Mouse (Mus musculus): Measurements from ENCODE around the gene Zic3. TPM values are rescaled to one million over a fixed set of nuclear protein-coding genes. Genes with fewer than 3 reads are reported as not detected.

Zic3 gene
- total RNA-seq, 1 experiment: 41.0 TPM

DNA sequence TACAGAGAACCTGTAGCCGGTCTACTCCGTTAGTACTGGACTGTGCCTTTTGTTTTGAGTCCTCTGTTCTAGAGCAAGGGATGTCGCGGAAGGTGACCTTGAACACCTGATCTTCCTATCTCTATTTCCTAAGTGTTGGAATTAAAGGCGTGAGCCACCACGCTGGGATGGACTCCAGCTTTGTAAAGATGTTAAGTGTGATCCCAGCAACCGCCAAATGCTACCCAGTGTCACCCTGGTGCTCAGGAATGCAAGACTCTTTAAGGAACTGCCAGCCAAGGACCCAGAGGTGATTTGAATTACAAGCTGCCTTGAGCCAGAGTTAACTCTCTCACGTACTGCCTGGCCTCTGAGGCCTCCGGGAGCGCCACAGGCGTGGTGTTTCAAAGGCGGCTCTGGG, 8.4 kb upstream of the Zic3 start:
- no peak for DNase-seq (ENCODE audit: low read depth, low spot score)

DNA sequence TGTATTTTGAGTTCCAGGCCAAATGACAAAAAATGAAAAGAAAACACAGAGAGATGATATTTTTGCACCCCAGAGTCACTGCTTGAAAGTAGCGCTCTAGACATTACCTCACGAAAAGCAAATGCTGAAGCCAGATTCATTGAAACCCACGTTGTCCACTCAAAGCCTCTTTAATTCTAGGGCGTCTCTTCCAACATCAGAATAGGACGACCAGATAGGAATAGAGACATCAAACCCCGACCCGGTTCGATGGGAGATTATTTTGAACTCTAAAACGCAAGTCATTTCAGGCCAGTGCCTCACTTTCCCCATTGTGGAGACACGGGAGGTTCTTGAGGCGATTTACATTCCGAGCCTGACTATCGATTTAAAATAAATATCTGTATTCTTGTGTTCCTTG, 7.7 kb upstream of the Zic3 start:
- DNase-seq (ENCODE audit: low read depth, low spot score): no peak
- H3K4me3 ChIP-seq (ENCODE audit: insufficient read depth in 1 of 2, low read depth in 1 of 2, low read length in 2 of 2, poor library complexity in 1 of 2, severe bottlenecking in 1 of 2): peak overlapping the region in 1 of 2 experiments; percentile 49; a peak in 2 of 4 replicates
- no peak for TF ChIP-seq CHD2 (IDR thresholded peaks at IDR 0.05; ENCODE audit: low read depth, low read length)
- no peak for TF ChIP-seq ZC3H11A (IDR thresholded peaks at IDR 0.05; ENCODE audit: borderline replicate concordance, low read depth, low read length)
- TF ChIP-seq ZNF384 (IDR thresholded peaks at IDR 0.05; ENCODE audit: low read depth, low read length): no peak
- no peak for TF ChIP-seq MAFK (IDR thresholded peaks at IDR 0.05; ENCODE audit: insufficient read depth, low read depth, low read length)
- TF ChIP-seq HCFC1 (IDR thresholded peaks at IDR 0.05; ENCODE audit: borderline replicate concordance, insufficient read depth, low read length): no peak
- H3K36me3 ChIP-seq (ENCODE audit: control insufficient read depth, insufficient read depth, low read length, poor library complexity, severe bottlenecking): no peaks in the 10 kb centered on the region
- peak overlapping the region; percentile 17; the same call in 1 of the 2 replicates for H3K9ac ChIP-seq (ENCODE audit: insufficient read depth, low read depth, low read length, poor library complexity, severe bottlenecking)
- H3K27ac ChIP-seq (ENCODE audit: insufficient read depth, low read depth, low read length, poor library complexity, severe bottlenecking): no peak overlapping the region
- peaks cover 5 to 10% of the 10 kb centered on the region in 2 experiments; a peak in 2 of 4 replicates for H3K4me1 ChIP-seq (ENCODE audit: control insufficient read depth in 2 of 2, insufficient read depth in 2 of 2, low read length in 2 of 2, poor library complexity in 1 of 2)
- no peaks in the 10 kb centered on the region for H3K9me3 ChIP-seq (ENCODE audit: control insufficient read depth, insufficient read depth, low read depth, low read length)
- in situ Hi-C loops (cut with MboI; ENCODE audit: low sequenced_read_pairs in 2 of 2, unreplicated experiment in 2 of 2): loop anchor here in 1 of 2 experiments (25.0 kb wide), 2 partner anchors 123 to 473 kb away; no protein-coding TSS in a partner anchor

More for the DNA sequence above, 8.4 kb upstream of the Zic3 start:
- Histone ChIP-seq H3K27ac (ENCODE audit: insufficient read depth, low read depth, low read length, poor library complexity, severe bottlenecking) (no peak overlapping the region; the same call in 1 of the 2 replicates), H3K9ac (ENCODE audit: insufficient read depth, low read depth, low read length, poor library complexity, severe bottlenecking) (no peak overlapping the region), H3K4me1 (ENCODE audit: control insufficient read depth in 2 of 2, insufficient read depth in 2 of 2, low read length in 2 of 2, poor library complexity in 1 of 2) (peaks cover 5 to 10% of the 10 kb centered on the region in 2 experiments; a peak in 2 of 4 replicates), H3K36me3 (ENCODE audit: control insufficient read depth, insufficient read depth, low read length, poor library complexity, severe bottlenecking) (no peaks in the 10 kb centered on the region), H3K9me3 (ENCODE audit: control insufficient read depth, insufficient read depth, low read depth, low read length) (no peaks in the 10 kb centered on the region), H3K4me3 (ENCODE audit: insufficient read depth in 1 of 2, low read depth in 1 of 2, low read length in 2 of 2, poor library complexity in 1 of 2, severe bottlenecking in 1 of 2) (no peak overlapping the region)
- TF ChIP-seq ZNF384 (IDR thresholded peaks at IDR 0.05; ENCODE audit: low read depth, low read length) (no peak), ZC3H11A (IDR thresholded peaks at IDR 0.05; ENCODE audit: borderline replicate concordance, low read depth, low read length) (no peak), MAFK (IDR thresholded peaks at IDR 0.05; ENCODE audit: insufficient read depth, low read depth, low read length) (no peak), CHD2 (IDR thresholded peaks at IDR 0.05; ENCODE audit: low read depth, low read length) (no peak), HCFC1 (IDR thresholded peaks at IDR 0.05; ENCODE audit: borderline replicate concordance, insufficient read depth, low read length) (no peak)
- in situ Hi-C loops (cut with MboI; ENCODE audit: low sequenced_read_pairs in 2 of 2, unreplicated experiment in 2 of 2): loop anchor here in 1 of 2 experiments (25.0 kb wide), 2 partner anchors 123 to 473 kb away; no protein-coding TSS in a partner anchor

DNA sequence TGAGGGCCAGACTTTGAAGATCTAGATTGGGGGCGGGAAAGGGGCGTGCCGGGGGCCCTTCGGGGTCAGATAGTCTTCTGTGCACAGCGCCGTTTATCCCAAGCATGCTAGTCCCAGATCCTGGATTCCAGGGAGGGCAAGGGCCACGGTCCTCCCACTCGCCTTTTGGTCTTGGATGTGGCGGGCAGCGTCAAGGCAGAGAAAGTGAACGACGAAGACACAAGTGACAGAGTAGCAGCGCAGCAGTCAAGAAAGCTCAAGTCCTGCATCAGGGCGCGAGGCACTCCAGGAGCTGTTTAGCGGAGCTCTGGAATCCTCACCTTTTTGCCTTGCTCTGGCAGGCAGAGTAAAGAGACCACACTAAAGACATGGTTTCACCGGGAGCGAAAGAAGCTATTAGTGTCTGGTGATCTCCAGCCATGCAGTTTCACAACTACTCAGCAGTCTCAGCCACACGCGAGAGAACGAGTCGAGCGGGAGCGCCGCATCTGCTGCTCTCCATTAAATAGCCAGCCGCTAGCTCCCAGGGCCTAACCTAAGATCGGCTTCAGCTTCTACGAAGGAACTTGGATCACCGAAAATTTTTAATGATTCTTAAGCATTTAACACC, 7.1 kb upstream of the Zic3 start:
- peaks cover 7 to 10% of the 10 kb centered on the region in 2 experiments for H3K4me1 ChIP-seq (ENCODE audit: control insufficient read depth in 2 of 2, insufficient read depth in 2 of 2, low read length in 2 of 2, poor library complexity in 1 of 2)
- H3K36me3 ChIP-seq (ENCODE audit: control insufficient read depth, insufficient read depth, low read length, poor library complexity, severe bottlenecking): no peaks in the 10 kb centered on the region
- no peak for DNase-seq (ENCODE audit: low read depth, low spot score)
- peak overlapping the region; percentile 48; the same call in 1 of the 2 replicates for H3K9ac ChIP-seq (ENCODE audit: insufficient read depth, low read depth, low read length, poor library complexity, severe bottlenecking)
- no peak overlapping the region for H3K27ac ChIP-seq (ENCODE audit: insufficient read depth, low read depth, low read length, poor library complexity, severe bottlenecking)
- peak overlapping the region; percentile 36 to 49; a peak in 3 of 4 replicates for H3K4me3 ChIP-seq (ENCODE audit: insufficient read depth in 1 of 2, low read depth in 1 of 2, low read length in 2 of 2, poor library complexity in 1 of 2, severe bottlenecking in 1 of 2)
- TF ChIP-seq ZC3H11A (IDR thresholded peaks at IDR 0.05; ENCODE audit: borderline replicate concordance, low read depth, low read length) (no peak), ZNF384 (IDR thresholded peaks at IDR 0.05; ENCODE audit: low read depth, low read length) (no peak), MAFK (IDR thresholded peaks at IDR 0.05; ENCODE audit: insufficient read depth, low read depth, low read length) (no peak), HCFC1 (IDR thresholded peaks at IDR 0.05; ENCODE audit: borderline replicate concordance, insufficient read depth, low read length) (no peak), CHD2 (IDR thresholded peaks at IDR 0.05; ENCODE audit: low read depth, low read length) (no peak)
- H3K9me3 ChIP-seq (ENCODE audit: control insufficient read depth, insufficient read depth, low read depth, low read length): no peaks in the 10 kb centered on the region
- in situ Hi-C loops (cut with MboI; ENCODE audit: low sequenced_read_pairs in 2 of 2, unreplicated experiment in 2 of 2): loop anchor here in 1 of 2 experiments (25.0 kb wide), 2 partner anchors 122 to 472 kb away; no protein-coding TSS in a partner anchor

DNA sequence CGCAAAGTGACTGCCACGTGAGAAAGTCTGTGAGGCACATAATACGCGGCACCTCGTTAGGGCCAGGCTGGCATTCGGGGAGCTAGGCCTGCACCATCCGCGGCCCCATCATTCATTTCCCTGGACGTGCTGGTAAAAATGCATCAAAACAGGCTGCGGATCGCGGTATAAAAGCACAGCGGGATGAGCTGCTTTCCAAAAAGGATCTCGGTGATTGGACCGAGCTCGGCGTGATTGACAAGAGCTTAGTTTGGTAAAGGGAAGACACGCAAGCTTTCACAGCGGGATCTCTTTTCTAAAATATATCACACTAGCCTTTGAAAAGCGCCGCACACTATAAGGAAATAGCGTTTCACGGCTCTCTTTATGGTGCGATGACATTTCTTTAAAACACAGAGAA, 3.8 kb upstream of the Zic3 start:
- H3K4me1 ChIP-seq (ENCODE audit: control insufficient read depth in 2 of 2, insufficient read depth in 2 of 2, low read length in 2 of 2, poor library complexity in 1 of 2): peaks cover 7 to 16% of the 10 kb centered on the region in 2 experiments
- no peak overlapping the region; the same call in 1 of the 2 replicates for H3K27ac ChIP-seq (ENCODE audit: insufficient read depth, low read depth, low read length, poor library complexity, severe bottlenecking)
- H3K4me3 ChIP-seq (ENCODE audit: insufficient read depth in 1 of 2, low read depth in 1 of 2, low read length in 2 of 2, poor library complexity in 1 of 2, severe bottlenecking in 1 of 2): peak overlapping the region; percentile 58 to 65; a peak in 3 of 4 replicates
- no peaks in the 10 kb centered on the region for H3K36me3 ChIP-seq (ENCODE audit: control insufficient read depth, insufficient read depth, low read length, poor library complexity, severe bottlenecking)
- TF ChIP-seq ZC3H11A (IDR thresholded peaks at IDR 0.05; ENCODE audit: borderline replicate concordance, low read depth, low read length) (no peak), CHD2 (IDR thresholded peaks at IDR 0.05; ENCODE audit: low read depth, low read length) (no peak), ZNF384 (IDR thresholded peaks at IDR 0.05; ENCODE audit: low read depth, low read length) (no peak), HCFC1 (IDR thresholded peaks at IDR 0.05; ENCODE audit: borderline replicate concordance, insufficient read depth, low read length) (no peak), MAFK (IDR thresholded peaks at IDR 0.05; ENCODE audit: insufficient read depth, low read depth, low read length) (no peak)
- no peak overlapping the region for H3K9ac ChIP-seq (ENCODE audit: insufficient read depth, low read depth, low read length, poor library complexity, severe bottlenecking)
- H3K9me3 ChIP-seq (ENCODE audit: control insufficient read depth, insufficient read depth, low read depth, low read length): no peaks in the 10 kb centered on the region
- in situ Hi-C loops (cut with MboI; ENCODE audit: low sequenced_read_pairs in 2 of 2, unreplicated experiment in 2 of 2): loop anchor here in 1 of 2 experiments (25.0 kb wide), 2 partner anchors 119 to 469 kb away; no protein-coding TSS in a partner anchor
- no peak for DNase-seq (ENCODE audit: low read depth, low spot score)

Data from ES-E14 (cell line).